Mouse (Mus musculus): ENCODE measurements around the gene Atrx. TPM values are rescaled to one million over a fixed set of nuclear protein-coding genes. Genes with fewer than 3 reads are reported as not detected.
"Not testable (repeated sequence)": the region's sequence is repeated elsewhere in the genome, so short reads cannot be mapped to it uniquely, and the experiment has no call there.

The Atrx gene
- polyA plus RNA-seq, 1 experiment, result 0.38 TPM

- Histone ChIP-seq H3K27me3 (ENCODE audit: control insufficient read depth) (no peaks in the 10 kb centered on the region), H3K4me3 (replicated peaks) (no peak overlapping the region), H3K4me1 (ENCODE audit: control insufficient read depth) (peaks cover 23% of the 10 kb centered on the region), H3K9me3 (ENCODE audit: control insufficient read depth, low read length) (peaks cover 10% of the 10 kb centered on the region), H3K36me3 (ENCODE audit: control insufficient read depth) (peaks cover 4% of the 10 kb centered on the region)
- TF ChIP-seq GATA1 (IDR thresholded peaks at IDR 0.05; ENCODE audit: low read length), result no peak
Measured at GRCm38 (mm10) chrX:105926121-105926735, 3.0 kb downstream of the Atrx start.

GRCm38 (mm10) chrX:105924326-105925070, 4.7 kb downstream of the Atrx start:
- H3K4me1 ChIP-seq (ENCODE audit: control insufficient read depth), result peaks cover 21% of the 10 kb centered on the region
- peaks cover 4% of the 10 kb centered on the region for H3K36me3 ChIP-seq (ENCODE audit: control insufficient read depth)
- TF ChIP-seq GATA1 (IDR thresholded peaks at IDR 0.05; ENCODE audit: low read length) (no peak), TAL1 (IDR thresholded peaks at IDR 0.05; ENCODE audit: low read length) (no peak)
- no peak overlapping the region for H3K4me3 ChIP-seq (replicated peaks)
- H3K9me3 ChIP-seq (ENCODE audit: control insufficient read depth, low read length), result peaks cover 10% of the 10 kb centered on the region
- H3K27me3 ChIP-seq (ENCODE audit: control insufficient read depth), result no peaks in the 10 kb centered on the region

- no peak for TF ChIP-seq GATA1 (IDR thresholded peaks at IDR 0.05; ENCODE audit: low read length)
- no peak for TF ChIP-seq TAL1 (IDR thresholded peaks at IDR 0.05; ENCODE audit: low read length)
- Histone ChIP-seq H3K36me3 (ENCODE audit: control insufficient read depth) (peaks cover 7% of the 10 kb centered on the region), H3K27me3 (ENCODE audit: control insufficient read depth) (no peaks in the 10 kb centered on the region), H3K4me1 (ENCODE audit: control insufficient read depth) (peaks cover 20% of the 10 kb centered on the region), H3K9me3 (ENCODE audit: control insufficient read depth, low read length) (peaks cover 6% of the 10 kb centered on the region), H3K4me3 (replicated peaks) (no peak overlapping the region)
Measured at GRCm38 (mm10) chrX:105923896-105924295, 5.3 kb downstream of the Atrx start.

GRCm38 (mm10) chrX:105922986-105923385, 6.2 kb downstream of the Atrx start:
- H3K4me3 ChIP-seq (replicated peaks); H3K9me3 ChIP-seq (ENCODE audit: control insufficient read depth, low read length); H3K36me3 ChIP-seq (ENCODE audit: control insufficient read depth); H3K27me3 ChIP-seq (ENCODE audit: control insufficient read depth): not testable (repeated sequence)
- peaks cover 18% of the 10 kb centered on the region for H3K4me1 ChIP-seq (ENCODE audit: control insufficient read depth)

- TF ChIP-seq GATA1 (IDR thresholded peaks at IDR 0.05; ENCODE audit: low read length) (no peak), TAL1 (IDR thresholded peaks at IDR 0.05; ENCODE audit: low read length) (no peak)
- peaks cover 5% of the 10 kb centered on the region for H3K4me1 ChIP-seq (ENCODE audit: control insufficient read depth)
- H3K36me3 ChIP-seq (ENCODE audit: control insufficient read depth), result peaks cover 7% of the 10 kb centered on the region
- H3K9me3 ChIP-seq (ENCODE audit: control insufficient read depth, low read length), result no peaks in the 10 kb centered on the region; the same call in 1 of the 2 replicates
- H3K4me3 ChIP-seq (replicated peaks), result no peak overlapping the region
- no peaks in the 10 kb centered on the region for H3K27me3 ChIP-seq (ENCODE audit: control insufficient read depth)
Measured at GRCm38 (mm10) chrX:105921421-105921820, 7.8 kb downstream of the Atrx start.

- no peaks in the 10 kb centered on the region for H3K4me1 ChIP-seq (ENCODE audit: control insufficient read depth)
- H3K9me3 ChIP-seq (ENCODE audit: control insufficient read depth, low read length), result no peaks in the 10 kb centered on the region
- H3K4me3 ChIP-seq (replicated peaks), result no peak overlapping the region
- peaks cover 2% of the 10 kb centered on the region; the same call in 1 of the 2 replicates for H3K36me3 ChIP-seq (ENCODE audit: control insufficient read depth)
- no peaks in the 10 kb centered on the region for H3K27me3 ChIP-seq (ENCODE audit: control insufficient read depth)
- TF ChIP-seq GATA1 (IDR thresholded peaks at IDR 0.05; ENCODE audit: low read length), result no peak
Measured at GRCm38 (mm10) chrX:105911728-105912127, 17.5 kb downstream of the Atrx start.

- H3K27me3 ChIP-seq (ENCODE audit: control insufficient read depth), result no peaks in the 10 kb centered on the region
- H3K9me3 ChIP-seq (ENCODE audit: control insufficient read depth, low read length), result no peaks in the 10 kb centered on the region
- peaks cover 2% of the 10 kb centered on the region for H3K36me3 ChIP-seq (ENCODE audit: control insufficient read depth)
- TF ChIP-seq TAL1 (IDR thresholded peaks at IDR 0.05; ENCODE audit: low read length) (no peak), GATA1 (IDR thresholded peaks at IDR 0.05; ENCODE audit: low read length) (no peak)
- H3K4me3 ChIP-seq (replicated peaks), result no peak overlapping the region
- no peaks in the 10 kb centered on the region for H3K4me1 ChIP-seq (ENCODE audit: control insufficient read depth)
Measured at GRCm38 (mm10) chrX:105901611-105902010, 27.6 kb downstream of the Atrx start.

GRCm38 (mm10) chrX:105886921-105887320, 42.3 kb downstream of the Atrx start:
- H3K36me3 ChIP-seq (ENCODE audit: control insufficient read depth), result peaks cover 13% of the 10 kb centered on the region
- TF ChIP-seq GATA1 (IDR thresholded peaks at IDR 0.05; ENCODE audit: low read length) (no peak), TAL1 (IDR thresholded peaks at IDR 0.05; ENCODE audit: low read length) (no peak)
- H3K9me3 ChIP-seq (ENCODE audit: control insufficient read depth, low read length), result no peaks in the 10 kb centered on the region
- no peaks in the 10 kb centered on the region for H3K4me1 ChIP-seq (ENCODE audit: control insufficient read depth)
- no peaks in the 10 kb centered on the region for H3K27me3 ChIP-seq (ENCODE audit: control insufficient read depth)
- no peak overlapping the region for H3K4me3 ChIP-seq (replicated peaks)

- Histone ChIP-seq H3K9me3 (ENCODE audit: control insufficient read depth, low read length) (no peaks in the 10 kb centered on the region), H3K4me3 (replicated peaks) (no peak overlapping the region), H3K4me1 (ENCODE audit: control insufficient read depth) (no peaks in the 10 kb centered on the region), H3K27me3 (ENCODE audit: control insufficient read depth) (no peaks in the 10 kb centered on the region), H3K36me3 (ENCODE audit: control insufficient read depth) (peaks cover 14% of the 10 kb centered on the region)
- TF ChIP-seq GATA1 (IDR thresholded peaks at IDR 0.05; ENCODE audit: low read length) (no peak), TAL1 (IDR thresholded peaks at IDR 0.05; ENCODE audit: low read length) (no peak)
Measured at GRCm38 (mm10) chrX:105864367-105864766, 64.8 kb downstream of the Atrx start.

Data from erythroblast, embryonic 14.5 days (primary cell).